Mouse (Mus musculus): Measurements from ENCODE around the gene Lipk.

DNA sequence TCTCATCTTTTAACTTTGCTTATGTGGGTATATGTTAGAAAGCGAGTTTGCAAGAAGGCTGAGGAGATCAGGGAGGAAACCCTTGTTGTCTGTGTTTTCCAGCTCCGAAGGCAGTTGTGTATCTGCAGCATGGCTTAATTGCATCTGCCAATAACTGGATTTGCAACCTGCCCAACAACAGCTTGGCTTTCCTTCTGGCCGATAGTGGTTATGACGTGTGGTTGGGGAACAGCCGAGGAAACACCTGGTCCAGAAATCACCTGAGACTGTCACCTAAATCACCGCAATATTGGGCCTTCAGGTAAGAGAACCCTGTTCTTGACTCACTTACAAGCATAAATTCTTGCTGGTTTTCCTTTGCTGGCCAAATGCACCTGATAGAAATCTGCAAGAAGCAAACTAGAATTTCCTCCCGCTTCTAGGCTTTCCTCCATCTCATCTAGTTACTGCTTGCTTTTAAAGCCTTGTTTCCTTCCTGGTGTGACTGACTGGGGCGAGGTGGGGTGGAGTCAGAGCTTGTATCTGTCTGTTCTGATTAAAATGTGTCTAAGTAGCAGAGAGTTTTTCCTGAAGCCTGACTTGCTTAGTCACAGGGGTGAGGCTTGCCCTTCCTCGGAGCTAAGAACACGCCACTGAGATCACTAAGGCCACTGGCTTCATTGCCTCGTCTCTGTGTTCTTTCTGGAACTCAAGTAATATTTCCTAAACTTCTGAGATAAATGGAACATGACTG, 13.5 kb downstream of the Lipk start:
- TF ChIP-seq CTCF (IDR thresholded peaks at IDR 0.05; ENCODE audit: borderline replicate concordance, control insufficient read depth, extremely low read depth, insufficient read depth, low read length, poor library complexity) = no peak
- no peak for TF ChIP-seq POLR2A (IDR thresholded peaks at IDR 0.05; ENCODE audit: control insufficient read depth, extremely low read depth, insufficient read depth, low read length, poor library complexity)

Data from thymus, adult 2 months (tissue).